Mouse (Mus musculus) embryo, embryonic 10 days (tissue): ENCODE measurements around the gene Rhbdf1.
A peak's percentile ranks its signal among the peaks of the same experiment; 100 is the strongest.

Experiments used
- DNase-seq: peaks from one replicate; pipeline ENCODE4 v3.0.0-alpha.2; 2015; ENCODE audit warnings: low spot score

The Rhbdf1 gene

DNA sequence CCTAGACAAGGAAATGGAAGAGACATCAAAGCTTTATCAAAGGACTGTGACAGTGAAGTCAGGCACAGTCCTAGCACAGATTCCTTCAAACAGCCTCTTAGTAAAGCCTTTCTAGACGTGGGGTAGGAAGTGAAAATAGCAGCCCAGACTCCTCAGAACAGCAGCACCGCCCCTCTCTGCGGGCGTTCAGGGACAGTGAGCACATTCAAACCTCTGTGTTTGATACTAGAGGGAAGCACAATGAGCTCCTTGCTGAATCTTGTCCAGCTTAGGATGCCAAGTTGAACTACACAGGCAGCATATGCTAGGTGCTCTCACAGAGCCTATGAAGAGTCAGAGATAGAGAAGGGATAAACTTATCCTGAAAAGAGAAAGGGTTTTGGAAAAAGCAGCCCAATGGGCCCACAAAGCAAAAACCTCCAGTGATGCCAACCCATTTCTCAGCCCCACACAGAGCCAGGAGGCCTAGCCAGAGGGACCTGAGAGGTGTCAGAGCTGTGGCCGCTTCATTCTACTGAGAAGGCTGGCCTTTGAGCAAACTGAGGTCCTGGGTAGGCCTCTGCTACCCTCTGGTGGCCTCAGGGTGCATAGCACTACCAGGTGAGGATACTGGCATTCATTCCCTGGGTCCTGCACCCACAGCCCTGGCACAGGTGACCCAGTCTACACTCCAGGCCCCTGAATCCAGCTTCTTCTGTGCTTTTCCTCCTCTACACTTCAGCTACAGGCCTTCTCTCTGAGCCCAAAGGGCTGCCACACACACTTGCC is 16.2 kb upstream of the Rhbdf1 start:
- DNase-seq: peak; percentile 74

DNA sequence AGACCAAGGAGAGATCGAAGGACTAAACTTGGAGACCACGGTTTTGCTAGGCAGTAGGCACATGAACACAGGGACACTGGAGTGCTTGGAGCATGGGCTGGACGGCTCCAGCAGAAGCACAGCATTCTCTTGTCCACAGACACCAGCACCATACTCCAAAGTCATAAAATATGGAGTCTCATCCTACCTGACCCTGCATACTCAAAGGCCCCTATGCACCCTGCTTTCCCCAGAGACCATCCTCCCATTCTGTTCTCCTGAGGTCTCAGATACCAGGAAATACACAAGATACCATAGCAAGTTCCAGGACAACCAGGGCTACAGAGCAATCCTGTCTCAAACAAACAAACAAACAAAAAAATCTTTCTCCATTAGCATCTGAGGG is 15.3 kb upstream of the Rhbdf1 start:
- no peak for DNase-seq

DNA sequence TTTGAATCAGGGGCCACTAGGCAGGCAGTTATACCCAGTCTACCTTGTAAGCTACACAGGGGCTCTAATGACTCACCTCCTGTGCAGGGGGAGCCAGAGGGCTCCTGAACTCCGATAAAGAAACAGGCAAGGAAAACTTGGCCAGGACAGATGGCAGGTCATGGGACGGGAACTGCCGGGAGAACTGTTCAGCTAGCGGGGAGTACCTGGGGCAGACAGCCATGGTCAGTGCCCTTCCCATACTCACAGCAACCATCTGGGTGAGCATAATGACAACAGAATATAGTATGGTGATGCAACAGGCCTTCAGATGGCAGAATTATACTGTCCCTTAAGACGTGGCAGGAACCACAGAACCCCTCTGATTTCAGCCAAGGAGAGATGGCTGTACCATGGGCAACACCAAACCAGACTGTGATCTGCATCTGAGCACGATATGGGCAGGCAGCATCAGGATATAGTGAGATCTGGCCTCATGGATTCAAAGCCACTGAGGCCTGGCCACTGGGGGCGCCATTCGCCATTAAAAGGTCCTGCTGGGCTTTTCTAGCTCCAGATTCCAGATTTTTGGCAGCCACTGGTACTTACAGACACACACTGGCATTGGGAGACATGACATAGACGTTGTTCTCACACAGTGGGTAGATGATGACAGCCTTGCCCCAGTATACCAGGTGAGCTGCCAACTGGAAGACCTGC is 14.8 kb upstream of the Rhbdf1 start:
- peak; percentile 54 for DNase-seq

DNA sequence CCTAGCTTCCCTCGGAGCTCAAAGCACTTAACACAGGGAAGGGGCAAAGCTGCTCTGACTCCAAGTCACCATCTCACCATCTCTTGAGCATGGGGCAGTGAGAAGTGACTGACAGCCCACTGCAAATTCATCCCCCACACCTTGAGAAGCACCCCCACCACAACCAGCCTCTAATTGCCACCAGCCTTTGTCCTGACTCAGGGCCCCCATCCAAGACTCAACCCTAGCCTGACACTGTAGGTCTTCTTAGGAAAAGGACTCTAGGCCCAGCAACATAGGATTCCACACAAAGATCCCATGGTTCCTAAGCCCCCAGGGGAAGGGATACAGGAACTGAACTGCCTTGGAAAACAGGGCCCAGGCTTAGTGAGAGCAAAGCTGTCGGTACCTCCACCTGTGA is 14.0 kb upstream of the Rhbdf1 start:
- no peak for DNase-seq

DNA sequence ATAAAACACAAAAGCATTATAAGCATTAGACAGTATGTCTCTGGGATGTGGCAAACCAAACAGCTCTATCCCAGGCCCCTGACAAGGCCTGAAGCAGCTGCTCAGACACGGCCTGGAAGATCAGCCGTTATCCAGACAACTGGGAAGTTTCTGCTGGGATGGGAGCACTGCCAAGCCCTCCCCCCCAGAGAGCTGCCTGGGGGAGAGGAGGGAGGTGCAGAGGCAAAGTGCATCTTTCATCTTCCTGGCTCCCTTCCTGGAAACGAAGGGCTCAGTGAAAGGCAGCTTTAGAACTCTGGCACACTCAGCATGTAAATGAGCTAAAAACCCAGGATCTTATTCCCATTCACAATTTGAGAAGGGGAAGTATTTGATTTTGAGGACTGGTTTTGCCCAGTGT is 13.5 kb upstream of the Rhbdf1 start:
- no peak for DNase-seq

DNA sequence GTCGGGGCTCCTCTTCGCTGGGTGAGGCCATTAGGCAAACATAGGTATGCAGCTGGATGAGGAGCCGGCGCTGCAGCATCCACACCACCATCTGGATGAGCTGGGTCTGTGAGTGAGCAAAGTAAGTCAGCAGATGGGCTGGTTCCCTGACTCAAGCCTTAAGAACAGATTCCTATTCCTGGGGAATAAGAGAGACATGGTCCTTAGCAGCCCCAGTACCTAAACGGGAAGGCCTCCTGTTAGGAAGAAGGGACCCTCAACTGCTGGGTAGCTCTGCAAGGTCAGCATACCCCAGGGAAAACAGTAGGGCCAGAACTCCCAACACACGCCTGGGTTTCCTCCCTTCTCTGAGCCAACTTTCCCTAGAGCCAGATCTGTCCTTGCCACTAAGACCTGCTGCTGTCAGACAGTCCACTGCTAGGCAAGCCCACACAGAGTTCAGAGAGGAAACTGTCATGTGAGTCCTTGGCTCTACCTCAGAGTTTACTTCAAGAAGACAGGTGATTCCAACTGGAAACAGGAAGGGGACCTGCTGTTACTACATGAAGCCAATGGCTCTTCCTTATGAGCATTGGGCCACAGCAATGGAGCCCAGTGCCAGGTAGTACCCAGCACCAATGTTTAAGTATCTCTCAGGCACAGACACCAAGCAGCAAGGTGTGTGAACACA is 12.9 kb upstream of the Rhbdf1 start:
- no peak for DNase-seq

DNA sequence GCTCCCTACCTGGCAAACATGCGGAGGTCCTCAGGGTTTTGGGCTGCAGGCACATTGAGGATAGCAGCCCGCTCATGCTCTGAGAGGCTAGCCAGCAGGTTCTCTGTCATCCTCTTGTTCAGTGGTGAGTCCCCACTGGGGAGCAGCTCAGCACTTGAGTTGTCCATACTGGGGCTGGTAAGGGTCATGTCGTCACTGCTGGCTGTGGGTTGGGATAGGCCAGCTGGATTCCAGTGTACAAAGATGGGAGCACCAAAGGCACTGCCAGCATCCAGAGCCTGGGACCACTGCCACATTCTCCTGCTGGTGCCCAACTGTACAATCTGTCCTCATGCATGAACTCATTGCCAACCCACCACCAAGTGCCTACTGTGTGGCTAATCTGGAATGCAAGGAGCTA is 11.8 kb upstream of the Rhbdf1 start:
- no peak for DNase-seq

DNA sequence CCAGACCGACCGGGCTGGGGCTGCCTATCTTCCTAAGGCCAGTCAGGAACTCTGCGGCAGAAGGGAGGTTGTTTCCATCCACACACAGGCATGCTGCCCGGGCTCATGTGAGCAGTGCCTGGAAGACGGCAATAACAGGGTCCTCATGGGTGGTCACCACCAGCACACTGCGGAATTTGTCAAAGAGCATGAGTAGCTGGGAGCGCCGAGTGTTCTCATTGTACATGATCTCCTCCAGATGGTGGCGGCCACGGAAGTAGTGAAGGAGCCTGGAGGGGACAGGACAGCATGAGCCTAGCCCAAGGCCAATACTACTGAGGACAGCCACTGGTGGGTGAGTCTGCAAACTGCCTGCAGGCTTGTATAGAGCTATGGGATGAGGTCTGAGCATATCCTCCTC is 10.7 kb upstream of the Rhbdf1 start:
- peak; percentile 11 for DNase-seq

DNA sequence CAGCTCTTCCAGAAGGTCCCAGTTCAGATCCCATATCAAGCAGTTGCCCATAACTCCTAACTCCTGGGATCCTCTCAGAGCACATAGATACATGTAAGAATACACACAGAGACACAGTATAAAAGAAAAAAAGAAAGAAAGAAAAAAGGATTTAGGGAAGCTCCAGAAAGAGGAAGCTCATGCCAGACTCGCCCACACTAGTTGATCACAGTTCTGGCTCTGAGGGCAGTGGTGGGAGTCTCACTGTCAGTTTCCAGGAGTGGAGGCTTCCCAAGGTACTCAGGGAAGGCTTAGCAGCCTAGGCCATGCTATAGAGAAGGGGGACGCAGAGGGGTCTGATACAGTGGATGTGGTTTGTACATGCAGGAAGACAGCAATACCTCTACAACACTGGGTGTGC is 9.0 kb upstream of the Rhbdf1 start:
- no peak for DNase-seq

DNA sequence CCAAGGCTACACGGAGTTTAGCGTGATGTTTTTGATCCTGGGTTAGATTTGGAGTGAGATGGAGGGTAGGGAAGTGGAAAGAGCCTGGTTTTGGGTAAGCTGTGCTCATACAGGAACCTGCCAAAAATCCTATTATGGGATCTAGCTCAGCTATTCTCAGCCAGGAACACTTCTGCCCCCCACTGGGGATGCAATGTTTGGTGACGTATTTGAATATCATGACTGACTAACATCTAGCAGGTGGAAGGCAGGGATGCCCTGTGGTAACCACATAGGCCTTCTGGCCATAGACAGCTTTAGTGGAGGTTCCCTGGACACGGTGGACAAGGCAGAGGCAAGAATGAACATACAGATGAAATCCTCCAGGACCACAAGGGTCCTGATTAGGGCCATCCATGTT is 8.1 kb upstream of the Rhbdf1 start:
- no peak for DNase-seq

DNA sequence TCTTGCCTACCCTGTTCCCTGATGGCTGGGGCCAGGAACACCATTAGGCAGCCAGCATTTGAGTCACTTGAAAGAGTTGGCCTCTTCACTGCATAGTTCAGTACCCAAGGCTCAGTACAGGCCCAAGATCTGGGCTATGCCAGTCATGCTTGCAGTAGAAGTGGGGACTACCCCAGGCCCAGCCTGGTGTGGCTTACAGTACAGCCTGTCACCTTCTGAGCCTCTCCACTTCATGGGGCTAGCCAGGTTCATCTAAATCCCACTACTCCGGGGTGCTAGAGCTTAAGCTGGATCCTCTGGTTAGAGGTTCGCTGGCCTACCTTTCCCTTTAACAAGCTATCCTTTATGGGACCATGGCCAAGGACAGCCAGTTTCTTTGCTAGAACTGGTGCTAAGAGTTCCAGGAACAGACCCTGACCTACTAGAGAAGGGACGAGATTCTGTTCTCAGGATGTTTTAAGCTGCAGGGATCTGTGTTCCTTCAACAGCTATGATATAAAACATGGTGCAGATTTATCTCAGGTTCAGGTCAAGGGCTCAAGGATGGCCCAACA is 6.3 kb upstream of the Rhbdf1 start:
- DNase-seq: no peak

DNA sequence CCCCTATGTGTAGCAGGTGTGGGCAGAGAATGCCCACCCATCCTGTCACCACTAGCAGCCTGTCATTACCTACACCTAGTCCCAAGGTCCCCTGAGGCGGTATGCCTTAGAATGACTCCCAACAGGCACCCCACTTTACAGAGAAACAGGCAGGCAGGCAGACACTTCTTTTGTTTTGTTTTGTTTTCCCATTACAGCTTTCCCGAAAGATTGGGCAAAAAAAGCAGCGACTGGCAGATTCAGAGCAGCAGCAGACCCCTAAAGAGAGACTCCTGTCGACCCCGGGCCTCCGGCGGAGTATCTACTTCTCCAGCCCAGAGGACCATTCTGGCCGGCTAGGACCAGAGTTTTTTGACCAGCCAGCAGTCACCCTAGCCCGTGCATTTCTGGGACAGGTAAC is 5.5 kb upstream of the Rhbdf1 start:
- DNase-seq: no peak

DNA sequence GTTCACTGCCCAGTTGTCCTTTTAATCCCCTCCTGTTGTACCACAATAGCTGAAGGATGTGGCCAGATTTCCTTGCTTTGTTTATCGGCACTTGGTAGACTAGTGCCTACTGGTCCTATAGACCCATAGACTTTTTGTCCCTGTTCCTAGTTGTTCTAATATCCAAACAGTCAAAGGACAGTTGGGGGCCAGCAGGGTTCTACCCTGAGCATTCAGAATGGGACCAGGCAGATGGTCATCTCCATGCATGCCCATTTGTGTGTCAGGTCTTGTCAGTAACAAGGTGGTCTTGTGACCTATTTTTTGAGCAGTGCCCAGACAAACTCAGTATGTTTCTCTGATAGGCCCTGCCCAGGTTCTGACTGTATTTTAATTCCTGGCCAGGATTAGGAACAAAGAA is 4.9 kb upstream of the Rhbdf1 start:
- DNase-seq: no peak

DNA sequence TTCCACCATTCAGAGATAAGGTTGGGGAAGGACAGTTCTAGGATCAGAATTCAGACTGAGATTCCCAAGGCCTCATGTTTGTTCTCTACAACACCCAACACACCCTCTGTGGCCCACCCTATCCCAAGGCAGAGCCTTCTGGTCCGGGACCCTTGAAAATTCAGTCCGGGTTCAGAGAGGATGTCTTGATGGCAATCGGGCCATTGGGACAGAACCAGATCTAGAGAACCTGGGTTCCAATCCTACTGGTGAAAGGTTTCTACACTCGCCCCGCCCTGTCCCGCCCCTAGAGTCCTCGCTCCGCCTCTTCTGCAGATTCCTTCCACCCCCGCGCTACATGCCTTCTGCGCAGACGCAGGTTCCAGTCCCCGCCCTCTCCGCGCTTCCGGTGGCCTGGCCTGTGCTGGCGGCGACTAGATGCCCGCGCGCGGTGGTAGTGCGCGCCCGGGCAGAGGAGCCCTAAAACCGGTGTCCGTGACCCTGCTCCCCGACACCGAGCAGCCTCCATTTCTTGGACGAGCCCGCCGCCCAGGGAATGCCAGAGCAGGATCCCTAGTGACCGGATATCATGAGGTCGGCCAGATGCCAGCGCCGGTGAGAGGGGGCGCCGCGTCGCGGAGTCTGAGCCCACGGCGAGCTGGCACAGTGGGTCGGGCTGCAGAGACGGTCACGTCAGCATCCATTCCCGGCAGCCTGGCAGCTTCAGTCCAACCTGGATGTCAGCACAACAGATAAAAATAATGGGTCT is 4.2 kb upstream of the Rhbdf1 start, which contains the start of gene Mpg:
Mpg (plus strand) TSS at position 382 of the 748 bp plus-strand sequence.
- peak; percentile 93 for DNase-seq

DNA sequence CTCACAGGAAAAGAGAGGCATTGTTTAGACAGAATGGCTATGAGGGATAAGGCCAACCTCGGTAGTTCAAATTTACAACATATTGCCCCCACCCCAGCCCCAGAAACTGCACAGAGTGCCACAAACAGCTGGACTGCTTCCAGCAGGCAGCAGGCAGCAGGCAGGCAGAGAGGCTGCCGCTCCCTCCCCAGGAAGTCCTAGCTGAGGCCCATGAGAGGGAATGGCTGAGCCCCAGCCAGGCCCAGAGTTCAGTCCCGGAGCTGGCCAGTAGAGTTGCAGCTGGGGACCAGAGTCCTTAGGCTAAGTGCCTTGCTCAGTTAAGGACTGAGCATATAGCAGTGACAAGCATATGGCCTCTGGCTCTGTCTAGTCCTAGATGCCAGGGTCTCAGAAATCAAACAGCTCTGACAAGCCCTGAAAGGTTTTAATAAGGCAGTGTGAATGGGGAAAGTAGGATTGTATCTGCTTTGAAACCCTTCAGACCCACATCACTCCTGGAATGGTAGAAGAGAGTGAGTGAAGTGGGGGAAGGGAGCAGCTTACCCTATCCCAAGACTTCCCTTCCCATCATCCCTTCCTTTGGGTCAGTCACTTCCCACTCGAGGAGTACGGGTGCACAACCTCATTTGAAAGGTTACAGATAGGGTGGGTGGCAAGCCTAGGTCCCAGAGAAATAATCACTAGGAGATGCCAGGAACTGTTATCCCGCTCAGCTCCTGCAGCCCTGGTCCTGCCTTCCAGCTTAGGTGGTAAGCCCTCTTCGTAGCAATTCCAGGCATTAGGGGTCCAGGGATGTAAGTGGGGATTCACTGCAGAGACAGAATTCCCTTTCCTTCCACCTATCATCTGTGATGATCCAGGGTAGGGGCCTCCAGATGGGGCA is 3.4 kb upstream of the Rhbdf1 start:
- DNase-seq: peak; percentile 24

DNA sequence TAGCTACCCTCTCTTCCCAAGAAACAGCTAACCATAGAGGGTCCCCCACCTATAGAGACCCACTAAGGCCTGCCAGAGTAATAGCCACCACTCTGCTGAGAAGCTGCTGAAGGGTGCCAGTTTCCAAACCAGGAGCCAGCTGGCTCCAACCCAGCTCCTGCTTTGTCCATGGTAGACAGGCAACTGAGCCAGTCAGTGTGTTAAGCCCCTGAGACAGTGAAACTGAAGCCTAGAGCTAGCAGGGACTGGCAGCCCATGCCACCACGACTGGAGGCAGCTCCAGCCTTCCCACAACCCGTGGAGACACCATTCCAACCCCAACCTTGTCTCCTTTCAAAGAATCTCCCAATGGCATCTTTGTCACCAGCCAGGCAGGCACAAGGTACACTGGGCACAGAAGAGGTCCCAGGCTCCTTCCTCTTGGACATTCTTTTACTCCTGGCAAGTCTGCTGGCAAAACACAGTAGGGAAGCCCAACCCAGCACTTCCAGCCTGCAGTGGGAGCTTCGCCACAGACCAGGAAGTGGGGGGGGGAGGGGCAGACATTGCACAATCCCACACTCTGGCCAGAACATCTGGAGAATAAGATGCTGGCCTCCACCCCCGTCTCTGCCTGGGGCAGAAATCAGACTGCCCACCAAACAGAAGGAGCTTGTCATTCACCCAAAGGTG is 2.5 kb upstream of the Rhbdf1 start:
- peak; percentile 34 for DNase-seq

DNA sequence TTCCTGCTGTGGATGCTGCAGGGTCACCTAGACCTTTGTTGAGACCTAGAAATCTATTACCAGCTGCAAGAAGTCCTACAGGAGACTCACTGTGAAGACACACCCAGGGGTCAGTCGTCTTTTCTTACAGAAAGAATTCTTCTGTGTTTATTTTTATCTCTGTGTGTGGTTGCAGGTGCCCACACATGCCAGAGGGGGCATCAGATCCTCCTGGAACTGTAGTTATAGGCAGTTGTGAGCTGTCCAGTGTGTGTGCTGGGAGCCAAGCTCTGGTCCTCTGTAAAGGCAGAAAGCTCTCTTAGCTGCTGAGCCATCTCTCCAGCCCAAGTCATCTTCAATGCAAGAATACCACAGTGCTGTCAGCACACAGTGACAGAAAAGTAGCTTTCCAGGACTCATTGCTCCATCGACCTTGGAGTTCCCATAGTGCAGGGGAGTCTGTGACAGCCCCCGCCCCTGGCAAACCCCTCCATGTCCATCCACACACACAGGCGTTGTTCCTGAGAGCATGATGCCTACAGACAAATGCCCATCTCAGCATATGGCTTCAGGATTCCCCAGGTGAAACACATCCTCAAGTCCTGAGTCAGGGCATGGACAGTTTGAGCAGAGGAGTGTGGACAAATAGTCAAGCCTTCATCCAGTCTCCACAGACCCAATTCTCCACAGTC is 1.3 kb upstream of the Rhbdf1 start:
- DNase-seq: no peak

DNA sequence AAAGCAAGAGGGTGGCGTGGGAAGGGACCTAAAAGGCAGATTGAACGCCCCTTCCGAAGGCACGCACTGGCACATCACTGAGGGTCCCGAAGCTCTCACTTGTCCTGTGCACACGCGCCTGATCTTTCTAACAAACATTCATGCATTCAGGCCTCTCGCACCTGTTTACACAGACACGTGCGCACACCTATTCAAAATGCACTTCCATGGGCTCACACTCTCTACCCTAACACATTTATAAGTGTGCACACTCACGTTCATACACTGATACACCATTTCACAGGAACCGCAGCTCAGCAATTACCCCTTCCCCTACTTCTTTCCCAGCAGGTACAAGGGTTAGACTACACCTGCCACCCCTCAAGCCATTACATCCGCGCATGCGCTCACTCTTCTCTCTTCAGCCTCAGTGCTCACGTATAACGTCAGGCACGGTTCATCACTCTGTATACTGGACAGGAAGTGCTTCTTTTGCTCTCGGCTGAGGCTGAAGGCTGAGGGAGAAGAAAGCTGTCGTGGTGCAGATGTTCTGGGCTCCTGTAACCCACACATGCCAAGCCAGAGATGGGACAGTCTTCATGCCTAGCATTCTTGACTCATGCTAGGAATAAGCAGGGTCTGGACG is 582 bp upstream of the Rhbdf1 start:
- DNase-seq: peak; percentile 69

DNA sequence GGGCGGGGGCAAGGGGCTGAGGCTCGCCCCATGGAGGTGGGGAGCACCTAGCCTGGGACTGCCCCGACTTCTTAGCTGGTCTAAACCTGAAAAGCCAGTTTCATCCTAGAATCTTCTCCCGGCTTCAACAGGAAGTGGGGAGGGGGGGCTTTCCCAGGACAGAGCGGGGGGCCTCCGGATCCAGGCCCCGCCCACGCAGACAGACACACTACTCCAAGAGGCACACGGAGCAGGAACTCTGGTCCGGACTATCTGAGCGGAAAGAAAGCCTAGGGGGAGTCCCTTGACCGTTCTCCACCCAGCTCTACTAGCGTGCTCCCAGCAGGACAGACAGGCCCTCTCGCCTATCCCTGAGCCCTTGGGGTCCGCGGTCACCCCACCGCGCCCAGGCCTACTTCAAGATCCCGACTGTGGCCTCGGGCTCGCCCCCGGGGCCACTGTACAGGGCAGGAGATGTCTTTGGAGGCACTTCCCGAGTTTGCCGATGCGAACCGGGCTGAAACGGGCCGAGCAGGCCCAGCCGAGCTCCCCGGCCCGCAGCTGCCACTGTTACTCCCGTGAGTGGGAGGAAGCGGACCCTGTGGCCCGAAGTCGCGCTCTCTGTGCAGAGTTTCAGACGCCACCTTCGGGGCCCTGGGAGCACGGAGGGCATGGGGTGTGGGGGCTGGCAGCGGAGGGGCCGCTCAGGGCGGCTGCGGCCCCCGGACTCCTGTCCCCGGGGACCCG is 712 bp downstream of the Rhbdf1 start:
- DNase-seq: peak; percentile 78
